Mouse (Mus musculus) adrenal gland, adult 18-20 months (tissue): Measurements from ENCODE around the gene Gm10309. TPM values are rescaled to one million over a fixed set of nuclear protein-coding genes. Genes with fewer than 3 reads are reported as not detected.

Source experiments
- total RNA-seq, 2 experiments: library from RNA; stranded (reverse); gene quantifications; 1 replicate in 1 of 2; 2 replicates in 1 of 2; pipeline ENCODE4 v1.2.3; 2021

The Gm10309 gene
- total RNA-seq, 2 experiments from 2014 or later: 0.19 TPM; not detected in 1

Other genes starting within 250 kb of the Gm10309 start
- gene Epas1, start 248.5 kb upstream of the Gm10309 start, total RNA-seq: 100 to 1,000 TPM; 176 to 200 TPM